Mouse (Mus musculus): ENCODE measurements at regions not wholly inside any gene's neighbourhood (a gene's known extent, or its start where the extent isn't known, plus 50 kb on each side); places are given as distances from the start of the nearest gene placed in this dataset.
A peak's percentile ranks its signal among the peaks of the same experiment; 100 is the strongest.

- 0 out of 2 replicates have a peak, but pooled peaks cover 2% of the 10 kb centered on the region for H3K4me1 ChIP-seq (replicated peaks)
- H3K4me3 ChIP-seq (replicated peaks), result no peak overlapping the region
- H3K27me3 ChIP-seq, result no peaks in the 10 kb centered on the region
- H3K9me3 ChIP-seq, result no peaks in the 10 kb centered on the region
- 40% methylated on average over 6 of the region's 6 CpGs for WGBS
- no peak overlapping the region for H3K9ac ChIP-seq (replicated peaks)
- no peak overlapping the region for H3K27ac ChIP-seq
- no peaks in the 10 kb centered on the region for H3K36me3 ChIP-seq
- no peak overlapping the region for H3K4me2 ChIP-seq (replicated peaks)
- ATAC-seq, result peak; percentile 64
These were observed 112.1 kb downstream of the 1190002N15Rik start for GRCm38 (mm10) chr9:94425804-94426203.

GRCm38 (mm10) chr9:94424438-94425135 lies 113.3 kb downstream of the 1190002N15Rik start:
- H3K9me3 ChIP-seq, result no peaks in the 10 kb centered on the region
- H3K36me3 ChIP-seq, result no peaks in the 10 kb centered on the region
- no peak overlapping the region for H3K9ac ChIP-seq (replicated peaks)
- no peak overlapping the region for H3K4me2 ChIP-seq (replicated peaks)
- 0 out of 2 replicates have a peak, but pooled peaks cover 2% of the 10 kb centered on the region for H3K4me1 ChIP-seq (replicated peaks)
- no peaks in the 10 kb centered on the region for H3K27me3 ChIP-seq
- ATAC-seq, result peak; percentile 69
- 61% methylated on average over 5 of the region's 5 CpGs for WGBS
- no peak overlapping the region for H3K4me3 ChIP-seq (replicated peaks)
- H3K27ac ChIP-seq, result no peak overlapping the region

GRCm38 (mm10) chr9:94410546-94410945 lies 127.3 kb downstream of the 1190002N15Rik start:
- peak; percentile 70; the same call in 1 of the 2 replicates for ATAC-seq
- Histone ChIP-seq H3K27ac (peak overlapping the region; percentile 69; the same call in 1 of the 2 replicates), H3K27me3 (no peaks in the 10 kb centered on the region), H3K4me3 (replicated peaks) (no peak overlapping the region), H3K9me3 (no peaks in the 10 kb centered on the region), H3K9ac (replicated peaks) (no peak overlapping the region), H3K4me2 (replicated peaks) (no peak overlapping the region), H3K4me1 (replicated peaks) (peaks cover 11% of the 10 kb centered on the region), H3K36me3 (no peaks in the 10 kb centered on the region)
- 39% methylated on average over 8 of the region's 8 CpGs for WGBS

DNA sequence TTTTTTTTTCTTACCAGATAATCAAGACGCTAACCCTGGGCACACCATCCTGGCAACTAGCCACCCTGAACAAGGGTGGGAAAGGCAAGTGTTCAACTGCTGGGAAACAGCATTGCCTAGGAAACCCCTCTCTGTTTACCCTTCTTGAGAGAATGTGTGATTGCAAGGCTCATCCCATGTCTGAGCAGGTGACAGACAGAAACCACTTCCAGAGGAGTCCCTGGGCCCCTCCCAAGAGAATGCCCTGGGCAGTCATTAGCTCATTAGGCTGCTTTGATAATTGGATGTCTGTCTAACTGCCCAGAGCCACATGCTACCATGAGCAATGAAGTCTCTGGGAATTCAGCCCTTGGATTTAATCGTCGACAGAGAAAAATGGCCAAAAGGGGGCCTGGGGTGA lies 127.8 kb downstream of the 1190002N15Rik start:
- Histone ChIP-seq H3K27ac (no peak overlapping the region), H3K4me2 (replicated peaks) (no peak overlapping the region), H3K9ac (replicated peaks) (no peak overlapping the region), H3K4me3 (replicated peaks) (no peak overlapping the region), H3K9me3 (no peaks in the 10 kb centered on the region), H3K36me3 (no peaks in the 10 kb centered on the region), H3K27me3 (no peaks in the 10 kb centered on the region), H3K4me1 (replicated peaks) (peaks cover 11% of the 10 kb centered on the region)
- WGBS, result 27% methylated on average over 3 of the region's 3 CpGs
- ATAC-seq, result peak; percentile 93

DNA sequence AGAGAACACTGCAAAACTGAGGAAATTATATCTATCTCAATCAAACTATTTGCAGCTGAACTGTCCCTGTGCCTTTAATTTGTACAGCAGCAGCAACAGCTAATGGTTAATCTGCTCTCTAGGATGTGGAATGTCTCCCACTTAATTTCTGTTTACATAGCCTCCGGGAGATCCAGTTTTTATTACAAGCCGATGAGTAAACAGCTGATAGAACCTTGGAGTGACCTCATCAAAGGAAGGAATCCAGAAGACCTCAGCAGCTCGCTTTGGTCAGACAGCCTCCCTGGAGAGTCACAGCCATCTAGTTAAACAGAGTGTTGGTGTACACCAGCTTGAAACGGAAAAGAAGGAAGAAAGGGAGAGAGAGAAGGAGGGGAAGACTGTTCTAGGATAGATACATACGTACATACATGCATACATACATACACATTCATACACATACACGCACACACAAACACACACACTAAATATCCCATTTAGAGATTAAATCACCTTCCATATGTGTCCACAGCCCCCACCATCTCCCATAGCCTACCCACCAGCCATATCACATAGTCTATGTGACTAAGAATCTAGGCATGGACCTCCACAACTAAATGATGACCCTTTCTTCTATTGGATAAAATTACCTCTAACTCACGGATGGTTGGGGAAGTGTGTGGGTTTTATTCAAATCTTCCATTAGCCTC lies 129.1 kb downstream of the 1190002N15Rik start:
- WGBS, result 63% methylated on average over 7 of the region's 7 CpGs
- Histone ChIP-seq H3K4me3 (replicated peaks) (no peak overlapping the region), H3K27me3 (no peaks in the 10 kb centered on the region), H3K36me3 (no peaks in the 10 kb centered on the region), H3K4me1 (replicated peaks) (peaks cover 11% of the 10 kb centered on the region), H3K9ac (replicated peaks) (no peak overlapping the region), H3K27ac (0 out of 2 replicates have a peak overlapping the region, but pooled peaks have one; percentile 10), H3K4me2 (replicated peaks) (no peak overlapping the region), H3K9me3 (no peaks in the 10 kb centered on the region)
- ATAC-seq, result 0 out of 2 replicates have a peak, but pooled peaks have one; percentile 19

DNA sequence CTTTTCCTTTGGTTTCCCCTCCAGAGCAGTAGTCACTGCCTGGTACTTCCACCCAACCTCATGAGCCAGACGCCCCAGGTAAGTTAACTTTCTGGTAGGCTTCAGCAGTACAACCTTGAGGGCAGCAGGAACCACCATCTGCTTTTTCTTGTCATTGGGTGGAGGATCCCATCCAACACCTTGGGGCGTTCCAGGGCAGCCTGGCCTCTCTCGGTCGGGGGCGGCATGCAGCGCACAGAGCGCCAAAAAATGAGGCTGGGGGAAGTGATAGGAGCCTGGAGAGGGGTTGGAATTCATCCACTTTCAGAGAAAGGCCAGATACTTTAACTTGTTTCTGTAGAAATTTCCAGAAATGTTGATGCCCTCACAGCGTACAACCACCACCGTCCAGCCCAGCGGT lies 130.2 kb downstream of the 1190002N15Rik start:
- Histone ChIP-seq H3K27ac (no peak overlapping the region), H3K27me3 (no peaks in the 10 kb centered on the region), H3K4me2 (replicated peaks) (no peak overlapping the region), H3K9me3 (no peaks in the 10 kb centered on the region), H3K4me3 (replicated peaks) (no peak overlapping the region), H3K9ac (replicated peaks) (no peak overlapping the region), H3K4me1 (replicated peaks) (peaks cover 11% of the 10 kb centered on the region), H3K36me3 (no peaks in the 10 kb centered on the region)
- 93% methylated on average over 10 of the region's 10 CpGs for WGBS
- ATAC-seq, result no peak

GRCm38 (mm10) chr9:94404551-94404950 lies 133.3 kb downstream of the 1190002N15Rik start:
- WGBS, result 80% methylated on average over 6 of the region's 6 CpGs
- no peaks in the 10 kb centered on the region for H3K27me3 ChIP-seq
- no peaks in the 10 kb centered on the region for H3K9me3 ChIP-seq
- no peak overlapping the region for H3K4me2 ChIP-seq (replicated peaks)
- no peak overlapping the region for H3K27ac ChIP-seq
- H3K9ac ChIP-seq (replicated peaks), result no peak overlapping the region
- no peak overlapping the region for H3K4me3 ChIP-seq (replicated peaks)
- H3K4me1 ChIP-seq (replicated peaks), result no peaks in the 10 kb centered on the region
- H3K36me3 ChIP-seq, result no peaks in the 10 kb centered on the region
- ATAC-seq, result no peak

GRCm38 (mm10) chr9:94400596-94400995 lies 137.3 kb downstream of the 1190002N15Rik start:
- Histone ChIP-seq H3K9me3 (no peaks in the 10 kb centered on the region), H3K4me3 (replicated peaks) (no peak overlapping the region), H3K27me3 (no peaks in the 10 kb centered on the region), H3K4me2 (replicated peaks) (no peak overlapping the region), H3K9ac (replicated peaks) (no peak overlapping the region), H3K4me1 (replicated peaks) (no peaks in the 10 kb centered on the region), H3K36me3 (no peaks in the 10 kb centered on the region), H3K27ac (no peak overlapping the region)
- WGBS, result 92% methylated on average over 1 of the region's 1 CpGs
- ATAC-seq, result no peak

DNA sequence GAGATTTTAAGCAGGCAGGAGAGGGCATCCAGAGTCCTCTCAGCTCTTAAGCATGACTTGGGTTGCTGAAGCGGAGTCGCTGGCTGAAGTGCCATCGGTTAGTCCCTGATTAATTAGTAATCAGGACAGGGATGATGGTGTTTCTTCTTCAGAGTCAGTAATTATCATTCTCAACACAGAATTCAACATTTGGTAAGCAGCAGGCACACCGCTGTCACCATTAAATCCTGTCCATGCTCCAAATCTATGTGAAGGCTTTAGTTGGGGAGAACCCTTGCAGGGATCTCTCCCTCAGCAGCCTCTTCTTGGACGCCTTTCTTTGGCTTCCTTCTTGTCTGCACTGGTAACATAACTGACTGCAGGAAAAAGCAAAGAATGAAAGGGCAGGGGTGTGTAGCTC lies 142.7 kb downstream of the 1190002N15Rik start:
- no peaks in the 10 kb centered on the region for H3K9me3 ChIP-seq
- no peak overlapping the region for H3K4me3 ChIP-seq (replicated peaks)
- H3K27ac ChIP-seq, result no peak overlapping the region
- H3K9ac ChIP-seq (replicated peaks), result no peak overlapping the region
- 0 out of 2 replicates have a peak, but pooled peaks have one; percentile 14 for ATAC-seq
- H3K36me3 ChIP-seq, result no peaks in the 10 kb centered on the region
- no peak overlapping the region for H3K4me2 ChIP-seq (replicated peaks)
- H3K4me1 ChIP-seq (replicated peaks), result no peaks in the 10 kb centered on the region; the same call in 1 of the 2 replicates
- 50% methylated on average over 5 of the region's 5 CpGs for WGBS
- H3K27me3 ChIP-seq, result no peaks in the 10 kb centered on the region

- H3K4me3 ChIP-seq (replicated peaks), result no peak overlapping the region
- no peaks in the 10 kb centered on the region for H3K4me1 ChIP-seq (replicated peaks)
- no peaks in the 10 kb centered on the region for H3K27me3 ChIP-seq
- H3K9ac ChIP-seq (replicated peaks), result no peak overlapping the region
- H3K4me2 ChIP-seq (replicated peaks), result no peak overlapping the region
- no peak for ATAC-seq
- no peaks in the 10 kb centered on the region for H3K36me3 ChIP-seq
- H3K9me3 ChIP-seq, result no peaks in the 10 kb centered on the region
- no peak overlapping the region for H3K27ac ChIP-seq
These were observed 151.7 kb downstream of the 1190002N15Rik start for GRCm38 (mm10) chr9:94386190-94386589.

- H3K4me1 ChIP-seq (replicated peaks), result peaks cover 21% of the 10 kb centered on the region
- WGBS, result 93% methylated on average over 2 of the region's 2 CpGs
- ATAC-seq, result no peak
These were observed 155.6 kb downstream of the 1190002N15Rik start for GRCm38 (mm10) chr9:94382293-94382692.

GRCm38 (mm10) chr9:94378835-94379234 lies 159.0 kb downstream of the 1190002N15Rik start:
- Histone ChIP-seq H3K4me1 (replicated peaks) (peaks cover 23% of the 10 kb centered on the region), H3K27ac (0 out of 2 replicates have a peak overlapping the region, but pooled peaks have one; percentile 17), H3K9me3 (no peaks in the 10 kb centered on the region), H3K27me3 (no peaks in the 10 kb centered on the region), H3K36me3 (no peaks in the 10 kb centered on the region), H3K4me3 (replicated peaks) (no peak overlapping the region), H3K4me2 (replicated peaks) (no peak overlapping the region), H3K9ac (replicated peaks) (no peak overlapping the region)
- 31% methylated on average over 5 of the region's 5 CpGs for WGBS
- ATAC-seq, result peak; percentile 69

More at GRCm38 (mm10) chr9:94382293-94382692, 155.6 kb downstream of the 1190002N15Rik start:
- H3K9me3 ChIP-seq, result no peaks in the 10 kb centered on the region
- H3K4me2 ChIP-seq (replicated peaks), result no peak overlapping the region
- no peaks in the 10 kb centered on the region for H3K27me3 ChIP-seq
- H3K36me3 ChIP-seq, result no peaks in the 10 kb centered on the region
- H3K27ac ChIP-seq, result no peak overlapping the region
- no peak overlapping the region for H3K4me3 ChIP-seq (replicated peaks)
- no peak overlapping the region for H3K9ac ChIP-seq (replicated peaks)
